Mouse (Mus musculus) MEL (cell line): ENCODE results near the gene Hist1h3i.
A peak's percentile ranks its signal among the peaks of the same experiment; 100 is the strongest.

Source experiments
- CTCF ChIP-seq, 3 experiments: IDR thresholded peaks in 2 of 3; conservative IDR thresholded peaks in 1 of 3; 2 replicates each; pipeline ENCODE4 v1.5.1; 2011 to 2012; ENCODE audit warnings: low read length in 3 of 3, low read depth in 2 of 3, mild to moderate bottlenecking in 2 of 3, improper control_type of control experiment in 1 of 3, inconsistent platforms in 1 of 3, mixed read lengths in 1 of 3, moderate library complexity in 1 of 3; ENCODE audit not compliant: control insufficient read depth in 1 of 3, insufficient read depth in 1 of 3, poor library complexity in 1 of 3, severe bottlenecking in 1 of 3
- EP300 ChIP-seq, 2 experiments: IDR thresholded peaks; 2 replicates each; pipeline ENCODE4 v1.6.1; 2011; ENCODE audit warnings: improper control_type of control experiment in 2 of 2, low read length in 2 of 2, low read depth in 1 of 2, mild to moderate bottlenecking in 1 of 2
- GATA1 ChIP-seq: IDR thresholded peaks from 2 replicates; pipeline ENCODE4 v1.6.1; 2011; ENCODE audit warnings: low read depth, low read length, improper control_type of control experiment
- HCFC1 ChIP-seq: IDR thresholded peaks from 2 replicates; pipeline ENCODE4 v1.6.1; 2012; ENCODE audit warnings: low read depth, mild to moderate bottlenecking, inconsistent platforms, low read length, improper control_type of control experiment, moderate library complexity
- MAX ChIP-seq: IDR thresholded peaks from 2 replicates; pipeline ENCODE4 v1.6.1; 2011; ENCODE audit warnings: low read length, improper control_type of control experiment
- POLR2A ChIP-seq, 2 experiments: IDR thresholded peaks; 2 replicates each; pipeline ENCODE4 v1.6.1; 2011 to 2012; ENCODE audit warnings: low read length in 2 of 2, mild to moderate bottlenecking in 2 of 2, control low read depth in 1 of 2, improper control_type of control experiment in 1 of 2, low read depth in 1 of 2, moderate library complexity in 1 of 2; ENCODE audit not compliant: control insufficient read depth in 1 of 2, insufficient read depth in 1 of 2, poor library complexity in 1 of 2
- POLR2AphosphoS2 ChIP-seq: IDR thresholded peaks from 2 replicates; pipeline ENCODE4 v1.6.1; 2011; ENCODE audit warnings: low read length, improper control_type of control experiment
- UBTF ChIP-seq: IDR thresholded peaks from 2 replicates; pipeline ENCODE4 v1.6.1; 2012; ENCODE audit warnings: low read depth, mild to moderate bottlenecking, inconsistent platforms, low read length, improper control_type of control experiment, moderate library complexity, borderline replicate concordance; ENCODE audit not compliant: insufficient read depth
- USF1 ChIP-seq: IDR thresholded peaks from 2 replicates; pipeline ENCODE4 v1.6.1; 2014; ENCODE audit warnings: low read depth, mild to moderate bottlenecking, inconsistent platforms, low read length, improper control_type of control experiment, moderate library complexity
- ZMIZ1 ChIP-seq: IDR thresholded peaks from 2 replicates; pipeline ENCODE4 v1.6.1; 2012; ENCODE audit warnings: low read depth, mild to moderate bottlenecking, inconsistent platforms, low read length, improper control_type of control experiment, moderate library complexity

- TF ChIP-seq ZMIZ1 (no peak), POLR2A (IDR thresholded peaks at IDR 0.05; ENCODE audit: control insufficient read depth in 1 of 2, insufficient read depth in 1 of 2, low read depth in 1 of 2, low read length in 2 of 2, poor library complexity in 1 of 2) (no peak), HCFC1 (no peak), GATA1 (no peak), CTCF (IDR thresholded peaks at IDR 0.05 in 2 of 3, conservative IDR thresholded peaks at IDR 0.05 in 1 of 3; ENCODE audit: control insufficient read depth in 1 of 3, insufficient read depth in 1 of 3, low read depth in 2 of 3, low read length in 3 of 3, poor library complexity in 1 of 3, severe bottlenecking in 1 of 3) (peak; percentile 13 to 32 (median 27); a peak in 4 of 6 replicates), EP300 (IDR thresholded peaks at IDR 0.05; ENCODE audit: low read depth in 1 of 2, low read length in 2 of 2) (no peak), POLR2AphosphoS2 (no peak), MAX (no peak), UBTF (no peak), USF1 (no peak)
These were observed 49.7 kb downstream of the Hist1h3i start for GRCm38 (mm10) chr13:21733466-21733865.
